Mouse (Mus musculus) kidney, postnatal 4 days (tissue): ENCODE data around the gene Ankrd36.

Source experiments
- DNase-seq, 2 experiments: peaks; one replicate each; pipeline ENCODE4 v3.0.0; 2021; ENCODE audit warnings: mixed read lengths in 2 of 2

The Ankrd36 gene

DNA sequence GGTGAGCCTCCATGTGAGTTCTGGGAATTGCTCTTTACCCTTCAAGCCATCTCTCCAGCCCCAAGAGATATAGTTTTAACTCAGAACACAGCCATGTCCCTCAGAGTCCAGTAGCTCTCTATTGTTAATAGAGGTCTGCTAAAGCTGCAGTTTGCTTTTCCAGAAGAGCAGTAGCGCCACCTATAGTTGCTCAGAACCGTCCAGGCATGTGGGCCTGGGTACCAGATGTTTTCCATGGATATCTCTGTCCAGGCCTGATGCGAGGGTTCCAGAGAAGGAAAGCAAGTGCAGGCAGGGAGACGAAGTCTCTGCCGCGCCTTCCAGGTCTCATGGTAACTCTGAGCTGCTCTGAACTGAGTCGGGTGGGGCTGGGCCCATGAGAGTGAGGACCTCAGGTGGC lies 122.3 kb downstream of the Ankrd36 start:
- peak; percentile 70 to 80 for DNase-seq

DNA sequence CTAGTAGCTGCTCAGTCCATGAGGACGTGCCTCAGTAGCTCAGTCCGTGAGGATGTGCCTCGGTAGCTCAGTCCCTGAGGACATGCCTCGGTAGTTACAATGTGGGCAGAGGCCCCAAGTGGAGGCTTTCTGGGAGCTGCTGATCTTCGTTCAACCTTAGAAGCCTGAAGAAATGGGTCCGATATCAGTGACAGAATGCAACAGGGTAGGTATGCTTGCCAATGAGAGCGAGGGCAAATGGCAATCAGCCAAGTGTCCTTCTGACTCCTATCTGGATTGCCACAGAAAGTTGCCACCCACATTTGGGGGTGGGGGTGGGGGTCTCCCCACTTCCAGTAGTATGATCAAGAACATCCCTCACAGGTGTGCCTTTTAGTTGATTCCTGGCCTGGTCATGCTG lies 131.3 kb downstream of the Ankrd36 start:
- DNase-seq = no peak

DNA sequence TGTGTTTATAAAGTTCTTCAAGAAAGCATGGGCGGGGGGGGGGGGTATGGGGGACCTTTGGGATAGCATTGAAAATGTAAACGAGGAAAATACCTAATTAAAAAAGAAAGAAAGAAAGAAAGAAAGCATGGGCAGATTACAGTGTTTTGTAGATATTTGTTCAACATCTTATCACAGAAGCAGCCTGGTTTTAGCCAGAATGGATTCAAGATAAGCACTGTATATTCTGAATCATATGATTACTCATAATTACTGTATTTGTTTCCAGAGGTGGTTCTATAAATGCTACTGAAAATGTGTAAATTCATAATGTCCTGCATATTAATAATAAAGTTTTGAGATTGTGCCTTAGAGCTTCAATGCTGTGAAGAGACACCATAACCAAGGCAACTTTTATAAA lies 131.8 kb downstream of the Ankrd36 start:
- DNase-seq = no peak

DNA sequence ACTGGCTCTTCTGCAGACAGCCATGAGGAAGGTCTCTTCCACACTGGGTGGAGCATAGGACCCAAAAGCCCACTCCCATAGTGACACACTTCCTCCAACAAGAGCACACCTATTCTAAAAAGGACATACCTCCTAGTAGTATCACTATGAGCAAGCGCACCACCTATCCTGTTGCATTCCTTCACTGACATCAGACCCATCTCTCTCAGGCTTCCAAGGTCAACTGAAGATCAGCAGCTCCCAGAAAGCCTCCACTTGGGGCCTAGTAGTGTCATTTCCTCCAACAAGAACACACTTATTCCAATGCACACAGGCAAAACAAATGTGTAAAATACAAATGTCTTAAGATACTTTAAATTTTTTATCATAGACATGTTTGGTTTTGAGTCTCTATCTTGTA lies 132.3 kb downstream of the Ankrd36 start:
- DNase-seq = no peak

DNA sequence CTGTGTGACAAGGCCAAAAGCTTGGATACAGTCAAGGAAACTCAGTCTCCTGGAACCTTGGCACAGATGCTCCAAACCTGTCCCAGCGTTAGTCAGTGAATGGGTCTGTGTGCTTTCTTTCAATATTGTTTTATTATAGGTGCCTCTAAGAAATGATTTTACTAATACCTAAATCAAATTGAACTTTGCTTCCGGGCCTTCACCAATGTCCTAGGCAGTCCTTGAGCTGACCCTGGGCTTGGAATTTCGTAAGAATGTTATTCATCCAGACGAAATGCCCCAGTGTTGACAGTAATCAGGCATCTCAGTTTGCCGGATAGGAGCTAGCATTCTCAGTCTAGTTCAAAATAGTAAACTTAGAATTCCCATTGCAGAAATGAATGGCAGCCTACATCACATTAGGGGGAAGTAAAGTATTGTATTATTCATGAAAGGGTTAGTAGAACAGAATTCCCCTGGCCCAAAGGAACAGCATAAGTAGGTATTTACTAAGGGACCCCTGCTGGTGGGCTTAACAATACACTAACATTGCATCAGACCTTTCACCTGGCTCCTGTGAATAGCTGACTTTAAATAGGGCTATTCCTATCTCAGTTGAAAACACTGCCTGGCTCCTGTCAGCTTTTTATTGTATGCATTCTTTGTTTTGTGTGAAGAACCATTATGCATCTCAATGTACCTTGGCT lies 132.9 kb downstream of the Ankrd36 start:
- no peak for DNase-seq

DNA sequence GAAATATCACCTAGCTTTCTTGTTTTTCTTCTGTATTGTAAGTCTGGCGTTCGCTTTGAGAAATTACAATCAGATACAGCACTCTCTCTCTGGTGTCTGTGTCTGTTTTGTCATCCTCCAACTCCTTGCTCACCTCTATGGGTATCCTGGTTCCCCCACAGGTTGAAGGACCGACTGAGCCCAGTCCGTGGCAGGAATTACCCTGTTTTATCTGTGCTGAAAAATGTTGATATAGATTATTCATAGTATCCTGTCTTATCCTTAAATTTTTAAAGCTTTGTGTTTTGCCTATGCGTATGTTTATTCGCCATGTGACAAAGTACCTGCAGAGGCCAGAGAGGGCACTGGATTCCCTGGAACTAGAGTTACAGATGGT lies 133.5 kb downstream of the Ankrd36 start:
- DNase-seq = no peak

DNA sequence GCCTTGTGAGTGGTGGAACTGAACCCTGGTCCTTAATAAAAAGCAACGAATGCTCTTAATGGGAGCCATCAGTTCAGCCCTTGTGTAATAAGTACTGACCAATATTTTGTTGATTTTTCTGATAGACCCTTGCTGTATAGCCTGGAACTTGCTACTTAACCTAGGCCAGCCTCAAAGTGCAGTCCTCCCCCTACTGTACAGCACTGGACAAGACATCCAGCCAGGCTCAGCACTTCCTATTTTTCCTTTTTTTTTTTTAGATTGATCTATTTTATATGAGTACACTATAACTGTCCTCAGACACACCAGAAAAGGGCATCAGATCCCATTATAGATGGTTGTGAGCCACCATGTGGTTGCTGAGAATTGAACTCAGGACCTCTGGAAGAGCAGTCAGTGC lies 133.9 kb downstream of the Ankrd36 start:
- DNase-seq = no peak

DNA sequence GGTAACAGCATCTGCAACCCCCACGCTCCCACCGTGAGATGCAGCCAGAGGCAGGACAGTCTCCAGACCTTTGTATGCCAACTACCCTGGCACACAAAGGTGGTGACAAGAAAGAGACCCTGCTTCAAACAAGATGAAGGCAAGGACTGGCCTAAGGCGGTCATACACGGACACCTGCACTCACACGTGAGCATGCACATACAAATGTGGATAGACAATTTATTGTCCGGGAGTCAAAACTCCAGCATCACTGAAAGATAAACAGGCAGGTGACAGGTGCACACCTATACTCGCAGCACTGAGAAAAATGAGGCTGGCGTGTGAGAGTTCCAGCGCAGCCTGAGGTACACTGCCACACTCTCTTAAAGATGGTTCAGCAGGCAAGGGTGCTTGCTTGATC lies 136.5 kb downstream of the Ankrd36 start:
- no peak for DNase-seq

DNA sequence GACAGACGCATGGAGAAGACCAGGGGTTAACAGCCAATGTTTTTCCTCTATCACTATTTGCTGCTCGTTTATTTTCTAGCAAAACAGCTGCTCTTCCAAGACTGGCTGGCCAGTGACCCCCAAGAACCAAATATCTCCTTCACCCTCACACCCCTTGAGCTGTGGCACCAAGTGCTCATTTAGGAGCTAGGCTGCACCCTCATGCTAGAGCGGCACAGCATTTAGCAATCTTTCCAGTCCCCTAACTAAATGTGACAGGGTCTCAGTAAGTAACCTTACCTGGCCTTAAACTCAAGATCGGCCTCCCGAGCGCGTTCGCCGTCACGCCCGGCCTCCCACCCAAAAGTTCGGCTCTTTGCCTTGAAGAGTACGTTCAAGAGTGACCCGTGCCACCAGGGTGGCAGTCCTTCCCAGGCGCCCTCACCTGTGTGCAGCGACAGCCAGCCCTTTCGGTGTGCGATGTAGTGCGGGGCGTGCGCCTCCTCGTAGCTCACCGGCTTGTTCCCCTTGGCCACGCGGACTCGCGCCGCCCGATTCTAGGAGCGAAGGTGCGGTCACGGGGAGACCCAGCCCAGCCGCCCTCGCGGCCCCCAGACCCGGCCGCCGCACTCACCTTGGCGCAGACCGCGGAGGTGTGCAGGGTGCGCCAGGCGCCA lies 137.5 kb downstream of the Ankrd36 start:
- DNase-seq = no peak

DNA sequence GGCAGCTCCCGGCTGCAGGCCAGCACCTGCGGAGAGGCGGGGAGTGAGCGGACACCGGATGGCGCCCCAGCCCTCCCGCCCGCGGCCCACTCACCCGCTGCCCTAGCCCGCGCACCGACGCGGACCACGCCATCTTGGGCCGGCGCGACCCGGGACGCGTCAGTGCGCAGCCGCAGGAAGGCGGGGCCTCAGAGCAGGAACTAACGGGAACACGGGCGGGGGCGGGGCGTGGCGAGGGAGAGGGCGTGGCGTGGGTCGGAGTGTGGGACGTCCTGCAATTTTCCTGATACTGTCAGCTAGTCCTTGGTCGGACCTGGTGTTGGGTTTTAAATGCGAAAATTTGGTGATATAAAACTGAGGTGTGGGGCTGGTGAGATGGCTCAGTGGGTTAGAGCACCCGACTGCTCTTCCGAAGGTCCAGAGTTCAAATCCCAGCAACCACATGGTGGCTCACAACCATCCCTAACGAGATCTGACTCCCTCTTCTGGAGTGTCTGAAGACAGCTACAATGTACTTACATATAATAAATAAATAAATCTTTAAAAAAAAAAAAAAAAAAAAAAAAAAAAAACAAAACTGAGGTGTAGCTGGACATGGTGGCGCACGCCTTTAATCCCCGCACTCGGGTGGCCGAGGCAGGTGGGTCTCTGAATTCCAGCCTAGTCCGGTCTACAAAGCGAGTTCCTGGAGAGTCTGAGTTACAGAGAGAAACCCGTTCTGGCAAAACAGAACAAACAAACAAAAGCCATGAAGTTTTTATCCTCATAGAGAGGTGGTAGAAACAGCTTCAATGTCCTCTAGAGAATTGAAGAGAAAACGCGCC lies 138.3 kb downstream of the Ankrd36 start:
- peak; percentile 97 for DNase-seq

DNA sequence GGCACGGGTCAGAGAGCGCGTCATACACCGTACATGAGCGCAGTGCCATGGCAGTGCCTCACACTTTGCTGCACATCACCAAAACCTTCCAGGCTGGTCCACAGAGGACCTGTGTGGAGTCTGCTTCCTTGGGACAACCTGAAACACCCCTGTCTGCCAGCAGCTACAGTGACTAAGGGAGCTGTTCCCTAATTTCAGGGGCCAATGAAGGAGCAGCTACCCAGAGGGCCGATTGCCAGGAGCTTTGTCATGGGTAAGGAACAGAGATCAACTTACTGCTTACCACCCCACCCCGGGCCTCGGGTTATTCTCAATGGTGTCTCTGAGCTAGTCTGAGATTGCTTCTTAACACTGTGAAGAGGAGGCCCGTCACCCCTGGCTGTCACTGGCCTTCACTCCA lies 145.7 kb downstream of the Ankrd36 start:
- no peak for DNase-seq

DNA sequence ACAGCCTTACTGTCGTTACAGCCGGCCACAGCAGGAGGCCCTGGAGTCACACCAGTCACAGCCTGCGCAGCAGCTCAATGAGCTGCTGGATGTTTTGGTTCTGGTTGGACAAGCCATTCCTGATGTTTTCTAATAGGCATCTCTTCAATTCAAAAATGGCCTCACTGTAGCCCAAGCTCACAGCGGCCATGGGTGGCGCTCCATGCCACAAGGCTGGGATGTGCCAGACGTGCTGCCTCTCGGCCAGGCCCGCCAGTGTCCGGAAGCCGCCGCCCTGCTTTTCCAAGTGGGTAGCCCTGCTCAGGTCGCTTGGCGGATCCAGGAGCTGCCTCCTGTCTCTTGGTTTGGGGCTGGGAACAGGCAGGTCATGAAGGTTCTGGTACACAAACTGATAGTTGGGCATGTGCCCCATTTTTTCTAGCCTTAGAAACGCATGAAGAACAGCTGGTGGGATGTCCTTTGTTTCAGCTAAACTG lies 146.2 kb downstream of the Ankrd36 start, which contains the start of gene Mrps24:
TSS of gene Mrps24 (minus strand) at position 51 of the 476 bp plus-strand sequence.
- no peak for DNase-seq

DNA sequence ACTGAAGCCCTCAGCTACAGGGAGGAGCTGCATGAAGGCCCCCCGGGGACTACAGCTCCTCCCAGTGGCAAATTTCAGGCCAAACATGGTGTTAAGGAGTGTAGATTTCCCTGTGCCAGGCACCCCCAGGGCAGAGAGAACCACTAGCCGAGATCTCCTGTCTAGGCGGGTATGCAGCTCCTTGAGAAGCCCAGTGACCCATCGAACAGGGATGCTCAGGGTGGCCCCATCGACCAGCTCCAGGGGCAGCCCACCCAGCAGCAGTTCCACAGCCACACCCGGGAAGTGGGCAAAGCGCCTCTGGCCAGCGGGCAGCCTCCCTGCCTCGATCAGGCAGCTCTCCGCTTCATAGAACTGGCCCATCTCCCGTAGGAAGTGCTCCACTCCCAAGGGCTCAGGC lies 146.8 kb downstream of the Ankrd36 start:
- DNase-seq = no peak

DNA sequence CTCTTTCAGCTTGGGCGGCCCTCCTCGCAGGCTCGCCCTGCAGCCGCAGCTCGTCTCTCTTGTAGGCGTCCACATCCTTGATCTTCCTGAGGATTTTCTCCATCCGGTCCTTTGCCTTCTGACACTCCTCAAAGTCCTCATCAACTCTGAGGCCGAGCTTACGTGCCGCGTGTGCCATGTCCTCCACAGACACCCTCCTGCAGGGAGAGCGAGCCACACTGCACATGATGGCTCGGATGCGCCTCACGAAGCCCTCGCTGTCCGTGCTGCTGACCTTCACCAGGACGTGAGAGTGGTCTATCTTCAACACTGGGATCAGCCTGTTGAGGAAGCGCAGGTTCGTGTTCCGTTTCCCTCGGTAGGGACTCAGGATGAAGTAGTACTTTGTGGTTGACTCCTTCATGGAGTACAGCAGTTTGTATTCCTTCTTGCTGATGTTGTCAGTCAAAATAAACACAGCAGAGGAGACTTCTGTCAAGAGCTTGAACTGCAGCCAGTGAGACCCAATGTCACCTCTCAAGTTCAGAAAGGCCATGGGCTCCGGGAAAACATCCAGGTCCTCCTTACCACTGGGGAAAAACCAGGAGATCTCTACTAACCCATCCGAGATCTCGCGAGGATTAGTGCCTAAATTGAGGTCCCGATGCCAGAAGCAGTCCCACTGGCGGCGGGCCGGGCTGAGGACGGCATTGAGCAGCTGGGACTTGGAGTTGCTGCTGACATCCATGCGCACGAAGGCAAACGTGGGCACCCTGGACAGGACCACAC lies 147.6 kb downstream of the Ankrd36 start:
- DNase-seq = no peak

DNA sequence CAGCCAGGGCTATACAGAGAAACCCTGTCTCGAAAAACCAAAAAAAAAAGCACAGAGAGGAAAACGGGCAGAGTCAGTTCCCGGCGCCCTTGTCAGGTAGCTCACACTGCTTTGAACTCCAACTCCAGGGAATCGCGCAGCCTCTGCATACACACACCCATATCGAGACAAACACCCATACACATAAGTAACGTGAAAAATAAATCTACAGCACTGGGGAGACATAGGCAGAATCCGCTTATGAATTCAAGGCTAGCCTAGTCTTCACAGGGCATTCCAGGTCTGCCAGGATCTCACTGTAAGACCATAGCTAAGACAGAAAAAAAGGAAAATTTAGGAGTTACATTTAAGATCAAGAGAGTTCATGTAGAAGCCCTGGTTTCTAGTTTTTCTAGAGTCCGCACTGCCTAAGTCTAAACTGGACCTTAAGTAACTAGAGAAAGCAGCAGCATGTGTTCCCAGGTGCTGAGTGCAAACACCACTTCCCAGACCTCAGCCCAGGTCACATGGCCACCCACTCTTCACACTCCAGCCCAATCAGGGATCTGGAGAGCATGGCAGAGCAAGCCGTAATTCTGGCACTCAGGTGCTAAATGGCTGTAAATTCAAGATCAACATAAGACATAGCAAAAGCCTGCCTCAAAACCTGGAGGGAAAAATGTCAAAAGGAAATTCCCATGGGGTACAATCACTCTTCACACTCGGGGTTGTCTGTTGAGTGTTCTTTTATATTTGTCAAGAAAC lies 149.3 kb downstream of the Ankrd36 start:
- DNase-seq = no peak

DNA sequence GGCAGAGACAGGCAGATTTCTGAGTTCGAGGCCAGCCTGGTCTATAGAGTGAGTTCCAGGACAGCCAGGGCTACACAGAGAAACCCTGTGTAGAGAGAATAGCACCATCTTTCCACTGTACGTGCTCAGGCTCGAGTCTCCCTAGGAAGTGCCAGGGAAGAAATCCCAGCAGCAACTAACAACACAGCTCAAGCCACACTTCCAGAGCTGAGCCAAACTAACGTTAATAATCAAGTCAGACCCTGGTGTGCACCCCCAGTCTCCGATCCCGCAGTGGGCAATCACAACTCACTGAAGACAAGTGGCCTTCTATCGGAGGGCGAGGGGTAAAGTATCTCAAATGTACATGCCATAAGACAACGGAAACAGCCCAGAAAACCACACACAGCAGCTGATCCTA lies 160.1 kb downstream of the Ankrd36 start:
- DNase-seq = no peak

DNA sequence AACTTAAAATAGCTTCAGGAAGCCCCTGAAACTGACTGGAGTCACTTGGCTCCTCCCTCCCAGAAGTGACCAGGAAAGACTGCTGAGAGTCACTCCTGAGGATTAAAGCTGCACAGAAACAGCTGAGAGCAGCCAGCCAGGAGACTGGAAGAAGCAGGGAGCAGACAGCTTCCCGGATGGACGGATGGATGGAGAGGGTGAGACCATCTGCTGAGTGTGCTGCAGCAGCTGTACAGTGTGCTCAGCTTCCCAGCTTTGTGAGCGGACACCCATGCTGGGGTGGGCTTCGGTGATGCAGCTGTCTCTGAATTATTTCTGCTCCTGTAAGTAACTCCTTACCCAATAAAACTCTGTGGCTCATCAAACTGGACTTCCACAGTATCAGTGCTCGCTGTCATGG lies 162.9 kb downstream of the Ankrd36 start:
- no peak for DNase-seq

DNA sequence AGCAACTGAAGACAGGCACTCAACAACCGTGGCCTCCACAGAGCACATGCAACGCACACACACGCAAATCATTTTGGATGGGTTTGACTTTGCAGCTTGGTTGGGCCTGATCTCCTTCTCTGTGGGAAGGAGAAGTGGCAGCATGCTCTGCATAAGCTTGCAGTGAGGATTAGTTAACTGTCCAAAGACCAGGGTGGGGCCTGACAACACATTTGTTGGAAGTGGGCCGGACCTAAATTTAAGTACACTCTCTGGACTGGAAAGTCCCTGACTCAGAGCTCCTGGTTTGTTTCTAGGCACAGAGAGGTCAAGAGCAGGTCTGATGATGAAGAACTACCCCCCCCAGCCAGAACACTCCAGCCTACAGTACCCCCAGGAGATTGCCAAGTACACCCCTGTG lies 164.8 kb downstream of the Ankrd36 start:
- DNase-seq = no peak

DNA sequence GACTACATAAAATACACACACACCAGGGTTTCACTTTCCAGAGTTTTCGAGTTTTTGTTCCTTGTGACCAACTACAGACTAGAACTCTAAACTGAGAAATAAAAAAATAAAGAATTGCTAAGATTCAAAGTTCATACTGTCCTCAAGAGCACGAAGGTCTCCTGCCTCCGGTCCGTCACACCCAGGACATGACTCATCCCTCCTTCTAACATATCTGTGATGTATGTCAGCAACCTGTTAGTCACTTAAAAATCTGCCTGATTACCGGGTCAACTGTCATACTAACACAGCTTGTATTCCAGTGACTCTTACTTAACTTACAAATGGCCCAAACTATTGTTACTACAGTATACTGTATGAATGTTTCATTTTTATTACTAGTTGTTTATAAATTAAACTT lies 167.7 kb downstream of the Ankrd36 start:
- DNase-seq = no peak
